Mouse (Mus musculus): Measurements from ENCODE around the gene Agap1.

The Agap1 gene

DNA sequence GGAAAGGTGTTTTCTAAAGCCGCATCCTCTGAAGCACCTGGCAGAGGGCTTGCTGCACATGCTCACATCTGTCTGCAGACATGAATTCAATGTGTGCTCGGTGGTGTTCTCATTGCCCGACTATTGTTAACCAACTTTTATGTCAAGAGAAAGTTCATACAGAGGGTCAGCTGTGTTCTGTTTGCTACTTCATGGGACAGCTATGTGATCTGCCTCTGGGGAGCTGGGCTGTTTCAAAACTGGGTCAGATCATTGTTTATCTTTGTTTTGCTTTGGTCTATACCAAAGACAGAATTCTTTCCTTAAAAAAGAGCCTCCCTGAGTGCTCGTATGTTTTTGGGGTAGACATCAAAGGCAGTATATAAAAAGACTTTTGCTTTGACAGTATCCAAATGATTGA is 89.5 kb downstream of the Agap1 start:
- no peak for DNase-seq (ENCODE audit: low read depth, low spot score)

GRCm38 (mm10) chr1:89545099-89545498 is 90.5 kb downstream of the Agap1 start:
- no peak for DNase-seq (ENCODE audit: low read depth, low spot score)

DNA sequence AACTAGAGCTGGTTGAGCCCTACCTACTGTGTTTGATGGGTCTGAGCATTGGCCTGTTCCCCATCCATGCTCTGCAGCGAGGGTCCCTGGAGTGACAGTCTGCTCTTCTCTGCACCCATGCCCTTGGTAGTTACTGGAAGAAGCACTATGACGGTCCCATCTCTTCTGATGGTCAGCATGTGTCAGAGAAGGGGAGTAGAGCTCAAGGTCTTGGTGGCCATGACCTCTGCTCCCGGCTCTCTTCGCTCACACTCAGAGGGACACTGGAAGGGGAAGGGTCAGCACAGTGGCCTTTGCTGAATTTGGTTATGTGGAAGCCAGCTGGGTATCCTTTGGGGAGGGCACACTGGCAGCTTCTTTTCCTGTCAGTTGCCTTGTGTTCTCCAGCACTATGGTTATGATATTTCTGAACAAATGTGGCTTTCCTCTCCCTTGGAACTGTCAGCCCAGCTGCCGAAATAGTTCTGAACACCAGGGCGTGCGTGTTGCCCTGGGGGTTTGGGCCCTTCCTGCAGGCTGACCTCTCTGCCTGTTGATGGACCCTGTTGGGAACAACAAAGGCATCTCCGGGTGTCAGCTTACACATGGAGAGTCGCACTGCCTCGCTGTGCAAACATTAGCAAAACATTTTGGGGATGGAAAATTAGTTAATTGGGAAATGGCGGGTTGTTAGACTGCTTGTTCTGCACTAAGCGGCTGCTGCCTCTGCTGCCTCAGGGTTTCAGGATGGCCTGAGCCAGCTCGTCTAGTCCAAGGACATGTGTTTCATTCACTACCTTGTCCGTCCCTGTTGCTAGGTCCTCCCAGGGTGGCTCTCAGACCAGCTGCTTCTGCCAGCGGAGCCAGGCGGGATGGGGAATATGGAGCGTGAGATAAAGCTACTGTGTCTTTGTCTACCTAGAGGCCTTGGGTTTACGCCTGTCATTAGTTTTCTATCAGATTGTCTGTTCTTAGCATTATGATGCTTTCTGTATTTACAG is 93.2 kb downstream of the Agap1 start:
- no peak for DNase-seq (ENCODE audit: low read depth, low spot score)

DNA sequence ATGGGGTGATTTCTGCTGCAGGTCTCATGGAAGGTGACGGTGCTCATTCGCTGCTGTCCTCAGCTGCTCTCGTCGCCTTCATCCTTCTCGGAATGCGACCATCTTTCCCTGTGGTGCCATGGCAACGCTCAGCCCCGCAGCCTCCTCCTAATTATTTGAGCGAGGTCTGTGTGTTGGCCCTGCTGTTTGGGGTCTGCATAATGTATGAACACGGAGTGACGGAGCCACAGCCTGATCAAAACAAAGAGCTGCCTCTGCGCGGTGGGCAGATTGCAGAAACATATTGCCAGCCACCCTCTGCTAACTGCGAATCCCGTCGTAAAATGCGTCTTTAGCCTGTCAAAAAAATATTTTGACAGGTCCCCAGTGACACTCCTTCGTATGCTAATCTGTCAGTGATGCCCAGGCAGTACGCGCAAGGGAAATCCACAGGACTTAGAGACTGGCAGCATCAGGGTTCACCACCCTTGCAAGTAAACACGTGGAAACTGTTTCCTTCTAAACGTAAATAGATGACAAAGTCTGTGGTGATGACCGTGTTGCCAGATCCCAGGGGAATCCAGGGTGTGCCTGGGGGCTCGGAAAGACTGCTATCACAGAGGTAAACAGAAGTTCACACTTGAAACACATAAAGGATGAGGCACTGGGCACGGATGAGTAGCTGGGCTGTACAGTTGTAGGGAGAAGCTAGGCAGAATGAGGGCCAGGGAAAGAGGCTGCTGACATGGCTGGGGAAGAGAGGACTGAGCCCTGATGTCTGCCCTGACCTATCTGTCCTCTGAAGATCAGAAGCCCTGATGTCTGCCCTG is 95.7 kb downstream of the Agap1 start:
- no peak for DNase-seq (ENCODE audit: low read depth, low spot score)

- DNase-seq (ENCODE audit: low read depth, low spot score) = no peak
Measured at GRCm38 (mm10) chr1:89552470-89552869, 97.9 kb downstream of the Agap1 start.

DNA sequence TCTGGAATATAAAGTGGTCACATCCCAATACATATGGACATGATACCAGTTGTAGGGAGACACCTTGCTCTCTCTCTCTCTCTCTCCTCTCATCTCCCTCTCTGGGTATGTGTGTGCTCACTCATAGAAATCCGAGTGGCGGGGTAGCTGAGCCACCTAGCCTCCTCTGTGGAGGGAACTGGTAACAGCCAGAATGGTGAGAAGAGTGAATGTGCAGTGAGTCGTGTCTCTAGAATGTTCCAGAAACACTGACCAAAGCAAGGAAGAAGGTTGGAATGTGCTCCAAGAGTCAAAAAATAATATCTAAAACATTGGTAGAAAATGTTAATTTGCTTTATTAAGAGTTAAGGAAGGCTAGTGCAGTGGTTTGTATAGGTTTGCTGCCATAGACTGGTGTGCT is 99.2 kb downstream of the Agap1 start:
- no peak for DNase-seq (ENCODE audit: low read depth, low spot score)

DNA sequence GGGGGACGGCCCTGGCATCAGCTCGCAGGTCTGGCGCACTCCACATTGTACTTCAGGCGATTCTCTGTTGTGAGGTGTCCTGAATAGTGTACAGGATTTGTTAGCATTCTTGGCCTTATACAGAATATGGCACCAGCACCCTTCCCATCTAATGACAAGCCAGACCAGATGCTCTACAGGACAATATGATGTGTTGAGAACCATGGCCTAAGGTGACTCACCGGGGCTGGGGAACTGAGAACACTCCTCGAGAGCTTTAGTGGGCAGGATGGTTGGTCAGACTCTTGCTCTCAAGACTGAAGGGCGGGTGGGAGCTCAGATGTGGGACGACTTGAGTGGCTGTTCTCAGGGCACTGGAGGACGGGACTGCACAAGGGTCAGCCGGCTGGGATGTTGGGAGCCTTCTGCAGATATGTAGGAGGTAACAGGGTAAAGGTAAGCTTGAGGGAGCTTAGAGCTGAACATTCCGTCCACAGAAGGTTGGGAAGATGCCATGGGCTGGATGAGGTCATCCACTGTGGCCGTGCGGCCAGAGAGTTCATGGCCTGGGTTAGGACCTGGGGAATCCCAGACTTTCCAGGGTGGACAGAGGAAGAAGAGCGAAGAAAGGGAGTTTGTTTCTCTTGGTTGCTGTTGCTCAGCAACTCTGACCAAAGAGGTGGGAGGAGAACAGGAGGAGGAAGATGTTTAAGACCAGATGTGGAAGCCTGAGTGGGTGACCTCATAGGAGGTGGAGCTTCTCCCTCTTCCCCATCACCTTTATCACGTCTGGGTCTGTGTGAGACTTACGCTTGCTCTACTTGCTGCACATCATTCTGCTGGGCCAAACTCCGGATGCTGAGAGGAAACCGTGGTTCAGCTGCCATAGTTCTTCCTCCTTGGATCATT is 100.6 kb downstream of the Agap1 start:
- DNase-seq (ENCODE audit: low read depth, low spot score) = no peak

GRCm38 (mm10) chr1:89556006-89556405 is 101.4 kb downstream of the Agap1 start:
- no peak for DNase-seq (ENCODE audit: low read depth, low spot score)

DNA sequence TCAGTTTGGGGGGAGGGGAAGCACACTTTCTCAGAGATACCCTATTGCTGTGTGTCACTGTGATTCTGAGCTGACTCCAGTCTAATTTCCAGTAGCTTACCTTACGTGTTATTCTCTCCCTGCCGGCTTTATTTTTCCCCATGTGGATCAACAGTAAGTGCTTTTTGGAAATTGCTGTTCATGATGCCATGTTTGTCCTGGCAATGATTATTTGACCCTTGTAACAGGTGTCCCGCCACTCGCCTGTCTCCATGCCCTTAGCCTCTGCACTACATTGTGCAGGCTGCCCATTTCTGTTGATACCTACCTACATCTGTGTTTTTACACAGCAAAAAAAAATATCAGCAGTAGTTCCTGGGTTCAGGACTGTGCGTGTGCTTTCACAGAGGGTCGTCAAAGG is 102.8 kb downstream of the Agap1 start:
- DNase-seq (ENCODE audit: low read depth, low spot score) = no peak

GRCm38 (mm10) chr1:89558080-89558479 is 103.5 kb downstream of the Agap1 start:
- DNase-seq (ENCODE audit: low read depth, low spot score) = no peak

DNA sequence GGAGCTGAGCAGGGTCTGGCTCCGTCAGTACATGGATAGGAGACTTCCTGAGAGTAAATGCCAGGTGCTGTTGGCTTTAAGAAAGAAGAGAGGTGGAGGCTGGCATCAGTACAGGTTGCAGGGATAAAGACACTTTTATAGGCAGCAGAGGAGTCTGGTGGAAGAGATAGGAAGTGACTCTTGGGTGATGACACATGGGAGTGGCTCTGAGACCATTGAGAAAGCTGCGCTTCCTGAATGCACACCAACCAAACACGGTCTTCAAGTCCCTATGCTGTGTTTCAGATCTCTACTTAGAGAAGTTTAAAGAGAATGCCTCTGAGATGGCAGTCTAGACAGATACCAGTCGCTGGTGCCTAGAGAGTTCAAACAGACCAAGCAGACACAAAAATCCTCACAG is 108.8 kb downstream of the Agap1 start:
- no peak for DNase-seq (ENCODE audit: low read depth, low spot score)

- DNase-seq (ENCODE audit: low read depth, low spot score) = no peak
Measured at GRCm38 (mm10) chr1:89566578-89567488, 112.2 kb downstream of the Agap1 start.

DNA sequence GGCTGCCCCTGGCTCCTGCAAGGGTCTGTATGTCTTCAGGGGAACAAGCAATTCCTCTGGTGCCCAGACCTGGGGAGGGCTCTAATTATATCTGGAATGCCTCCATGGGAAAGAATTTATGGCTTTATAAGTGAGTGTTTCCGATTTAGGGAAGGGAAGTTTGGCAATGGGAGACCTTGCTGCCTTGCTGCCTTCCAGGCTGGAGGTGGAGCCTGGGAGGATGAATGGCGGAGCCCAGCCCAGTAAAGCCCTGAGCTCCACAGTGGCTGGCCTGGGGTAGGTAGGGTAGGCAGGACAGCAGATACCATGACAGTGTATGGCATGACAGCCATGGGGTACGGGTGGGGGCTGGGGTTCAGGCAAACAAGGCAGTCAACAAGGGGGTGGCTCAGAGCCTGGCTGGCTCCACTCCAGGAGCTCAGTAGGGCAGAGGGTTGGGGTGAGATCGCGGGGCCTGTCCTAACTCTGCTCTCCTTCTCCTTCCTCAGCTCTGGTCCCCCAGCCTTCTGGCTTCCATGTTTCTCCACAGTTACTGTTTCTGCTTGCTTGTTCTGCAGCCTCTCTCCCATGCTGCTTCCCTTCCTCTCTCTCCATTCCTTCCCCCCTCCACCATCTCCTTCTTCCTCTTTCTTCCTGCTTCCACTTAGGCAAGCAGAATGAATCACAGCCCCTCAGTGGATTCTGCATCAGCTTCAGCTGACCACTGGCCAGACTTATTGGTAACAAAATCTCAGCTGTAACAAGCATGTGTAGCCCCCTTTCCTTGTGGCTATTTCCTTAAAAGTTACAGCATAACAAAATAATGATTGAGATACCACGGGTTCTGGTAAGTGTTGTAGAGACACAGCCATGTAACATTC is 114.2 kb downstream of the Agap1 start:
- DNase-seq (ENCODE audit: low read depth, low spot score) = no peak

DNA sequence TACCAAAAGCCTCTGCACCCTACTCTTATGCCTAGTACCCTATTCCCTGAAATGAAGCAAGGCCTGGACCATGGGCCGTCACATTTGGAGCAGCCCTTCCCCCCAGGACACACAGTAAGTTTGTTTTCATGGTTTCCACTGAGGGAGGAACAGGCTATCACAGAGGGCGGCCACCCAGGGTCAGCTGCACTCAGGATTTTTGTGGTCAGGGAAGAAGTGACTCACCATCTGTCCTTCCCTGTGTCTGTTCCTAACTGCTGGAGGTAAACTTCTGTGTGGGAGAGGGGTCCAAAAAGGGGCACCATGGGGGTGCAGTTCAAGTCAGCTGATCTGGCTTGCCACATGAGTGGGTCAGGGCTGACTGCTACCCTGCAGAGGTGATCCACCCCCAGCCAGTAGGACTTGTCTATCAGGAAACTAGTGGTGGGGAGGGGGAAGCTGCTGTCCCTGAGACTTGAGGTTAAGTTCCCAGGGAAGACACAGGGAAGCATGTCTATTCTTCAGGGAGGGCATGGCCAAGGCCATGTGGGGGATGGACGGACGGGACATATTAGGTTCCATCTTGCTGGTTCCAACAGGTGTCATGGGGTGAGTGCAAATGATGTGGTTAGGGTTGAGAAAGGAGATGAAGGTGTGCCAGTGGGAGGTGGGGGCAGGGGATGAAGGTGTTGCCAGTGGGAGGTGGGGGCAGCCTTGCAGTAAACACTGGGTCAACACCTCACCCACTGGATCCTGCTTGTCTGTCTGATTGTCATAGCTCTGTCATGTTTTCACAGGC is 116.1 kb downstream of the Agap1 start:
- no peak for DNase-seq (ENCODE audit: low read depth, low spot score)

GRCm38 (mm10) chr1:89573486-89573885 is 118.9 kb downstream of the Agap1 start:
- DNase-seq (ENCODE audit: low read depth, low spot score) = no peak

GRCm38 (mm10) chr1:89574941-89575890 is 120.6 kb downstream of the Agap1 start:
- DNase-seq (ENCODE audit: low read depth, low spot score) = no peak

DNA sequence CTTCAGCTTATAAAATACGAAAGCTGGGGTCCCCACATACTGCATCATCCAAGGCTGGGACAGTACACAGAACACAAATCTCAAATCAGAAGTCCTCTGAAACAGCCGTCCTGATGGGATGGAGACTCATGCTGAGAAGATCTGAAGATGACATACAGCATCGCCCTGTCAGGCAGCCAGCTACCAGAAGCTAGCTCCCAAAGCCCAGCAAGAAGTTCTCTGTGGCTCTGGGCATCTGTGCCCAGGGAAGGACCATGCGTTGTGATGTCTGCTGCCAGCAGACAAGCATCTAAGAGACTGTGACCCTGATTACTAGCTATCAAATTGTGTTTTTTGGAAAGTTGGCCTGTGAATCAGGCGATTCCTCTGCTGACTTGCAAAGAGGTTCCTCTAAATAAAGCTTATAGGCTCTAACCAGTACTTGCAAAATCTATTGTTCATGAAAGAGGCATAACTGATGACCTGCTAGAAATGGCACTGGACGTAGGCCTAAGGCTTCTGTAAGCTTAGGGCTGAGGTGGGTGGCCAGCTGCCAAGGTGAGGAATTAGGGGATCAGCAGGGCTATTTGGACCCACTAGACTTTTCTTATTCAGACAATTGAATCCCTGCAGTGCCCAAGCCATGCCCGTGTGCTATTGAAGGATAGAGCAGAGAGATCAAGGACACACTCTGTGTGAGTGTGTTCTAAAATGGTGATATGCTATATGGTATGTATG is 121.7 kb downstream of the Agap1 start:
- DNase-seq (ENCODE audit: low read depth, low spot score) = no peak

All from ES-CJ7 (cell line).